Mouse (Mus musculus): Measurements from ENCODE around the gene Ykt6. TPM values are rescaled to one million over a fixed set of nuclear protein-coding genes. Genes with fewer than 3 reads are reported as not detected.
"Not testable (repeated sequence)": the region's sequence is repeated elsewhere in the genome, so short reads cannot be mapped to it uniquely, and the experiment has no call there.

Gene Ykt6
- polyA plus RNA-seq, 1 experiment from 2014 or later, result 56.2 TPM

DNA sequence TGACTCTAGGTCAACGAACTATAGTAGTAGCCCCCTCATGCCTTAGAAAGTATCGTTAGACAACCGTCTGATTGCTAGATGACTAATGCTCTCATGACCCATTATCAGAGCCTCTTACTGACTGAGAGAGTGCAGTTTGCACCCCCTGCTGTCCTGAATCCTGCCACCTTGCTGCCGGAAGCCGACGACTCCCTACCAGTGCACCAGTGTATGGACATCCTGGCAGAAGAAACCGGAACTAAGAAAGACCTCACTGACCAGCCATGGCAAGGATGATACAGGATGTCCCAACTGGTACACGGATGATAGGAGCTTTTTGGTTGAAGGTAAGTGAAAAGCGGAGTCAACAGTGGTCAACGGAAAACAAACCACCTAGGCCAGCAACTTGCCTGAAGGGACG lies 21.0 kb upstream of the Ykt6 start:
- not testable (repeated sequence) for H3K9me3 ChIP-seq (replicated peaks; ENCODE audit: control insufficient read depth, low read length); H3K4me3 ChIP-seq (replicated peaks; ENCODE audit: low read length); H3K9ac ChIP-seq (ENCODE audit: low read length); H3K4me1 ChIP-seq (ENCODE audit: control insufficient read depth, insufficient read depth, low read length); H3K4me2 ChIP-seq (ENCODE audit: low read depth, low read length); H3K27me3 ChIP-seq (ENCODE audit: control insufficient read depth, insufficient read depth, low read length); H3K36me3 ChIP-seq (ENCODE audit: control insufficient read depth, insufficient read depth, low read length); H3K27ac ChIP-seq (ENCODE audit: low read length); ATAC-seq (ENCODE audit: insufficient read depth, low FRiP score)
- 94% methylated on average over 11 of the region's 11 CpGs for WGBS

GRCm38 (mm10) chr11:5942966-5943365 lies 12.5 kb upstream of the Ykt6 start:
- peaks cover 5% of the 10 kb centered on the region; the same call in 1 of the 2 replicates for H3K4me1 ChIP-seq (ENCODE audit: control insufficient read depth, insufficient read depth, low read length)
- H3K27me3 ChIP-seq (ENCODE audit: control insufficient read depth, insufficient read depth, low read length), result no peaks in the 10 kb centered on the region
- ATAC-seq (ENCODE audit: insufficient read depth, low FRiP score), result no peak
- 71% methylated on average over 6 of the region's 6 CpGs for WGBS
- no peaks in the 10 kb centered on the region for H3K9me3 ChIP-seq (replicated peaks; ENCODE audit: control insufficient read depth, low read length)
- H3K27ac ChIP-seq (ENCODE audit: low read length), result no peak overlapping the region
- H3K4me3 ChIP-seq (replicated peaks; ENCODE audit: low read length), result no peak overlapping the region
- H3K36me3 ChIP-seq (ENCODE audit: control insufficient read depth, insufficient read depth, low read length), result no peaks in the 10 kb centered on the region
- no peak overlapping the region for H3K4me2 ChIP-seq (ENCODE audit: low read depth, low read length)
- no peak overlapping the region for H3K9ac ChIP-seq (ENCODE audit: low read length)

DNA sequence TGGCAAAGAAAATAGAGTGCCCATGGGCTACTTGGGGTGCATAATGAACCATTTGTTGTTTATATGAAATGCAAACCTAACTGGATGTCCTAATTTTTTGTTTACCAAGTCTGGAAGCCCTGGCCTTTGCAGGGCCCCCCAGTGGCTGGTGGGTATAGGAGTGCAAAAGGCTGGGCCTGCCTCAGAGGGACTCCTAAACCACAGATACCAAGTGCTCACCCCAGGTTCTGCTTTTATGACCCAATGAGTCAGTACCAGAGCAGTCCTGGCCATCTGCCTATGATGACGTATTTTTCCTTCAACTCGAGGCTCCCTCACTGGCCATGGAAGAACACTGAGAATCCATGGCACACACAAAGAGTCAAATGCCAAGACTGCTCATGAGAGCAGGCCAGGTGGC lies 10.4 kb upstream of the Ykt6 start:
- Histone ChIP-seq H3K9ac (ENCODE audit: low read length) (no peak overlapping the region), H3K4me2 (ENCODE audit: low read depth, low read length) (no peak overlapping the region), H3K4me3 (replicated peaks; ENCODE audit: low read length) (no peak overlapping the region), H3K27me3 (ENCODE audit: control insufficient read depth, insufficient read depth, low read length) (no peaks in the 10 kb centered on the region), H3K9me3 (replicated peaks; ENCODE audit: control insufficient read depth, low read length) (no peaks in the 10 kb centered on the region), H3K4me1 (ENCODE audit: control insufficient read depth, insufficient read depth, low read length) (peaks cover 15% of the 10 kb centered on the region), H3K27ac (ENCODE audit: low read length) (no peak overlapping the region), H3K36me3 (ENCODE audit: control insufficient read depth, insufficient read depth, low read length) (no peaks in the 10 kb centered on the region)
- 64% methylated on average over 2 of the region's 2 CpGs for WGBS
- no peak for ATAC-seq (ENCODE audit: insufficient read depth, low FRiP score)

GRCm38 (mm10) chr11:5947796-5948195 lies 7.7 kb upstream of the Ykt6 start:
- peaks cover 15% of the 10 kb centered on the region for H3K4me1 ChIP-seq (ENCODE audit: control insufficient read depth, insufficient read depth, low read length)
- H3K4me3 ChIP-seq (replicated peaks; ENCODE audit: low read length), result no peak overlapping the region
- no peak overlapping the region for H3K27ac ChIP-seq (ENCODE audit: low read length)
- no peaks in the 10 kb centered on the region for H3K9me3 ChIP-seq (replicated peaks; ENCODE audit: control insufficient read depth, low read length)
- H3K36me3 ChIP-seq (ENCODE audit: control insufficient read depth, insufficient read depth, low read length), result no peaks in the 10 kb centered on the region
- 28% methylated on average over 4 of the region's 4 CpGs for WGBS
- H3K4me2 ChIP-seq (ENCODE audit: low read depth, low read length), result no peak overlapping the region
- no peak overlapping the region for H3K9ac ChIP-seq (ENCODE audit: low read length)
- H3K27me3 ChIP-seq (ENCODE audit: control insufficient read depth, insufficient read depth, low read length), result no peaks in the 10 kb centered on the region
- no peak for ATAC-seq (ENCODE audit: insufficient read depth, low FRiP score)

DNA sequence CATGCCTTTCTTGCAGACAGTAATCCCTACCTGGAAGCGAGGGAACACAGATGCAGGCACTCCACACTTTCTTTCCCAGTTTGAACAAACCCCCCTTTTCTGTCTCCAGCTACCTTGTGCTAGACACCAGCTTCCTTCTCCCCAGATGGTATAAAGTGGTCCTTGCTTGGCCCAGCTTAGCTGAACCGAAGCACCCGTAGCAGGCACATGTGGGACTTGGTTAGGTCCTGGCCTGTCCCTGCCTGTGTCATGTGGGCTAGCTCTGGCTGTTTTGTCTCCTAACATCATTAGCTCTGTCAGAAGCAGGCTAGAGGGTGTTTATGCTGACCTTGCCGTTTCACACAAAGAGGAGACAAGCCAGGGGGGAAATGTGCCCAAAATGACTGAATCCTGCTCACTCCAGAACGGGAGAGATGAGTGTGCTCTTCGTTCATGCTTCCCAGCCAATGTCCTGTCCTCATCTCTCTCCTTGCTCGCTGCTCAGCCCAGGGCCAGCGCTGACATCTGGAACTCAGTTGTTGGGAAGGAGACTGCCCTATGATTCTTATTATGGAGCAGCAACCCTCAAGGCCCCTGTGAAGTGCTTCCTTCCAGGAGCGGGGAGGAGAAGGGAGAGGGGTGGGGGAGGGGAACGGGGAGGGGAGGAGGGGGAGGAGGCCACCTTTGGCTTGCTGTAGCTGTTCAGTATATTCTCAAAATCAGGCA lies 6.8 kb upstream of the Ykt6 start:
- Histone ChIP-seq H3K9ac (ENCODE audit: low read length) (no peak overlapping the region), H3K9me3 (replicated peaks; ENCODE audit: control insufficient read depth, low read length) (no peaks in the 10 kb centered on the region), H3K27ac (ENCODE audit: low read length) (no peak overlapping the region), H3K27me3 (ENCODE audit: control insufficient read depth, insufficient read depth, low read length) (no peaks in the 10 kb centered on the region), H3K4me1 (ENCODE audit: control insufficient read depth, insufficient read depth, low read length) (peaks cover 15% of the 10 kb centered on the region), H3K36me3 (ENCODE audit: control insufficient read depth, insufficient read depth, low read length) (no peaks in the 10 kb centered on the region), H3K4me3 (replicated peaks; ENCODE audit: low read length) (no peak overlapping the region), H3K4me2 (ENCODE audit: low read depth, low read length) (0 out of 2 replicates have a peak overlapping the region, but pooled peaks have one; percentile 2)
- WGBS, result 48% methylated on average over 10 of the region's 10 CpGs
- ATAC-seq (ENCODE audit: insufficient read depth, low FRiP score), result no peak

DNA sequence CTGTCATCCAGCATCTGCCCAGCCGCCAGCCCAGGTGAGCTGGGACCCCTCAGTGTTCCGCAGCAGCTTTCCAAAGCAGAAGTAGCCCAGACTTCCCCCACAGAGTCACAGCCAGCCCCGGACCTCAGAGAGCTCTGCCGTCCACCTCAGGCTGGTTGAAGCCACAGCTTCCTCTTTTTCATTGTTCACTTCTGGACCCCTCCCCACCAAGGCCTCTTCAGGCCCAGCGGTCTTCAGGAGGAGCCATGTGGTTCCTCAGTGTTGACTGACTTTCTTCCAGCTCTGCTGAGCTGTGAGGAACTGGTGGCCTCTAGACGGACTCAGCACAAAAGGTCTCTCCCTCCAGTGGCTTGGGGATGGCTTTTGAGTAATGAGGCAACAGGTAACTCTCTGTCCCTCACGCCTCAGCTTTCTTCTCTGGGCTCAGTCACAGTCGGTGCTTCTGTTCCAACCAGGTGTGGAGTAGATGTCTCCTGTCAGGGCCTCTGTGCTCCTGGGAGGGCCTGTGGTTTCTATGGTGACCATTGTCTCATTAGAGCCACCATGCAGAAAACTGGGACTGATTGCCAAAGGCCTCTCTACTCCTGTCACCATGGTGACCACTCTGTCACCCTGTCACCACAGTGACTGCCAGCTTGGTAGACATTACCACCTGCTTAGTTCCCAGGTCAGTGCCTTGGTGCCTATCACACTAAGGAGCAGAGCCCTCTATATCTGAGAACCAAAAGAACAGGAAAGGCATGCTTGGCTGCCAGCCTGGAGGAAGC lies 5.7 kb upstream of the Ykt6 start, which contains the start of gene Gck:
Gck (minus strand) TSS at position 496 of the 767 bp plus-strand sequence.
- ATAC-seq (ENCODE audit: insufficient read depth, low FRiP score), result peak; percentile 77
- no peaks in the 10 kb centered on the region for H3K9me3 ChIP-seq (replicated peaks; ENCODE audit: control insufficient read depth, low read length)
- no peak within 1 kb of the TSS for H3K27ac ChIP-seq (ENCODE audit: low read length)
- H3K4me3 ChIP-seq (replicated peaks; ENCODE audit: low read length), result no peak within 1 kb of the TSS
- H3K4me1 ChIP-seq (ENCODE audit: control insufficient read depth, insufficient read depth, low read length), result peaks cover 19% of the 10 kb centered on the region
- H3K4me2 ChIP-seq (ENCODE audit: low read depth, low read length), result 0 out of 2 replicates have a peak within 1 kb of the TSS, but pooled peaks have one; percentile 2
- H3K27me3 ChIP-seq (ENCODE audit: control insufficient read depth, insufficient read depth, low read length), result no peaks in the 10 kb centered on the region
- H3K9ac ChIP-seq (ENCODE audit: low read length), result peak within 1 kb of the TSS; percentile 0; the same call in 1 of the 2 replicates
- no peaks in the 10 kb centered on the region for H3K36me3 ChIP-seq (ENCODE audit: control insufficient read depth, insufficient read depth, low read length)
- WGBS, result 58% methylated on average over 8 of the region's 8 CpGs

- WGBS, result 46% methylated on average over 5 of the region's 5 CpGs
- Histone ChIP-seq H3K36me3 (ENCODE audit: control insufficient read depth, insufficient read depth, low read length) (no peaks in the 10 kb centered on the region), H3K27ac (ENCODE audit: low read length) (no peak overlapping the region), H3K9ac (ENCODE audit: low read length) (no peak overlapping the region), H3K4me3 (replicated peaks; ENCODE audit: low read length) (no peak overlapping the region), H3K4me1 (ENCODE audit: control insufficient read depth, insufficient read depth, low read length) (peaks cover 25% of the 10 kb centered on the region), H3K27me3 (ENCODE audit: control insufficient read depth, insufficient read depth, low read length) (no peaks in the 10 kb centered on the region), H3K9me3 (replicated peaks; ENCODE audit: control insufficient read depth, low read length) (no peaks in the 10 kb centered on the region), H3K4me2 (ENCODE audit: low read depth, low read length) (no peak overlapping the region)
- ATAC-seq (ENCODE audit: insufficient read depth, low FRiP score), result no peak
Observed at GRCm38 (mm10) chr11:5952501-5952900, 3.0 kb upstream of the Ykt6 start.

- H3K4me3 ChIP-seq (replicated peaks; ENCODE audit: low read length), result no peak overlapping the region
- no peaks in the 10 kb centered on the region for H3K27me3 ChIP-seq (ENCODE audit: control insufficient read depth, insufficient read depth, low read length)
- H3K4me2 ChIP-seq (ENCODE audit: low read depth, low read length), result no peak overlapping the region
- peaks cover 25% of the 10 kb centered on the region for H3K4me1 ChIP-seq (ENCODE audit: control insufficient read depth, insufficient read depth, low read length)
- H3K36me3 ChIP-seq (ENCODE audit: control insufficient read depth, insufficient read depth, low read length), result no peaks in the 10 kb centered on the region
- no peaks in the 10 kb centered on the region for H3K9me3 ChIP-seq (replicated peaks; ENCODE audit: control insufficient read depth, low read length)
- WGBS, result 32% methylated on average over 8 of the region's 8 CpGs
- H3K9ac ChIP-seq (ENCODE audit: low read length), result no peak overlapping the region
- no peak for ATAC-seq (ENCODE audit: insufficient read depth, low FRiP score)
- H3K27ac ChIP-seq (ENCODE audit: low read length), result no peak overlapping the region
Observed at GRCm38 (mm10) chr11:5953130-5953765, 2.2 kb upstream of the Ykt6 start.

DNA sequence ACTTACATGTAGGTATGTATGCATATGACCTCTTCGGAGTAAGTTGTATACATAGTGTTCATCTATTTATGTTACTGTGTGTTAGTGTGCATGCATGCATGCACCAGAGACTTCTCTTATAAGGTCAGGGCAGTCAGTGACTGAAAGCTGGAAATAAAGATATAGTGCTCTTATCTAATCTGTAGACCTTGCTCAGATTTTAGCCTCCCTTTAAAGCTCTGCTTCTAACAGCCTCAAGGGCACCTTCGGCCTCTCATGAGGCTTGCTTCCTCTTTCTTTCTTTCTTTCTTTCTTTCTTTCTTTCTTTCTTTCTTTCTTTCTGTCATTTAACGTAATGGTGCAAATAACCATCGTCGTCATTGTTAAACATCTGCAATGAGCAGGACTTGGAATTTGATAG lies 1.1 kb upstream of the Ykt6 start:
- Histone ChIP-seq H3K4me2 (ENCODE audit: low read depth, low read length) (peak overlapping the region; percentile 87; the same call in 1 of the 2 replicates), H3K27ac (ENCODE audit: low read length) (no peak overlapping the region; the same call in 1 of the 2 replicates), H3K9me3 (replicated peaks; ENCODE audit: control insufficient read depth, low read length) (no peaks in the 10 kb centered on the region), H3K9ac (ENCODE audit: low read length) (no peak overlapping the region), H3K4me3 (replicated peaks; ENCODE audit: low read length) (no peak overlapping the region), H3K27me3 (ENCODE audit: control insufficient read depth, insufficient read depth, low read length) (no peaks in the 10 kb centered on the region), H3K4me1 (ENCODE audit: control insufficient read depth, insufficient read depth, low read length) (peaks cover 17% of the 10 kb centered on the region), H3K36me3 (ENCODE audit: control insufficient read depth, insufficient read depth, low read length) (no peaks in the 10 kb centered on the region)
- WGBS, result 63% methylated on average over 5 of the region's 5 CpGs
- ATAC-seq (ENCODE audit: insufficient read depth, low FRiP score), result no peak
